Mouse (Mus musculus) spleen, postnatal 4 days (tissue): ENCODE data around the gene Map1lc3a.

Experiments
- DNase-seq, 2 experiments: peaks; one replicate each; pipeline ENCODE4 v3.0.0; 2022; ENCODE audit warnings: low spot score in 2 of 2

The Map1lc3a gene

GRCm38 (mm10) chr2:155287456-155288250 lies 11.6 kb downstream of the Map1lc3a start:
- no peak for DNase-seq

- no peak for DNase-seq
These were observed 14.0 kb downstream of the Map1lc3a start for GRCm38 (mm10) chr2:155290066-155290465.

GRCm38 (mm10) chr2:155293382-155293781 lies 17.3 kb downstream of the Map1lc3a start:
- DNase-seq, result no peak

- DNase-seq, result no peak
These were observed 17.8 kb downstream of the Map1lc3a start for GRCm38 (mm10) chr2:155293946-155294345.

GRCm38 (mm10) chr2:155295453-155295852 lies 19.4 kb downstream of the Map1lc3a start:
- DNase-seq, result no peak

DNA sequence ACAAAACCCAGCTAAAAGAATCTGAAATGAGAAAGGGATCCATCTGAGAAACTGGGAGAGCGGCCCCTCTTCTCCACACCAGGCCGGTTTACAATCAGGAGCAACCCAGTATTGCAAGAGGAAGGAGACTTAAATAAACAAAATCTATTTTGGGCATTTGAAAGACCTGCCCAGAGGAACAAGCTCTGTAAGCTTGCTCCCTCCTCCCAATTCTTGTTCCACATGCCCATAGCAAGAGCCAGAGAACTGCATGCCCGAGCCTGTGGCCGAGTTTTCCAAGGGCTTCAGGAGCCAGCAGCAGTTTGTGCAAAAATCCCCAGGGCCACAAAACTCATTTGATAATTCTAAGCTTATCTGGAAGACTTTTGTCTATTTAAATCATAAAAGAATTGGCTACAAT lies 23.5 kb downstream of the Map1lc3a start:
- DNase-seq, result no peak

DNA sequence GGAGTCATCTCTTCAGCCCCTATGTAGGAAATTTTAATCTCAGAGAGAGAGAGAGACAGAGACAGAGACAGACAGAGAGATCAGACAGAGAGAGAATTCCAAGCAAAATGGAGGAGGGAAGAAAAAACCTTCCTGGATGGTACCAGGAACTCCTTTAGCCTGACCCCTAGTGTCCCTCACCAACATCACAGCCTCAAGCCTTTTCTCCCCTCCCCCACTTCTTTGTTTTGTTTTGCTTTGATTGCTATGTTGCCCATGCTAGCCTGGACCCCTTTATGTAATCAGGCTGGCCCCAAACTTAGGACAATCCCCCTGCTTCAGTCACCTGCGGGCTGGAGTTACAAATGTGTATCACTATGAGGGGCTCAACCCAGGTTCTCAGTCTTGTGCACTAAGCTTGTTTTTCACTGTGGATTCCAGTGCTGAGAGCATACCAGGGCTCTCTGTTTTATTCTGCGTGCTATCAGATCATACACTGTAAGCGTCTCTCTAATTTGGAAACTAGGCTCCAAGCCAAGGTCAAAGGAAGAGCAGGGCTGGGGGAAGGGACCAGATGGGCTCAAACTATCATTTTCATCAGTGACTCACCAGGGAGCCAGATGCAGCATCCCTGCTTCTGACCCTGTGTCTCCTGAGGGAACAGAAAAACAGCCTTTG lies 33.0 kb downstream of the Map1lc3a start:
- no peak for DNase-seq

GRCm38 (mm10) chr2:155313671-155314070 lies 37.6 kb downstream of the Map1lc3a start:
- DNase-seq, result no peak

GRCm38 (mm10) chr2:155318618-155319017 lies 42.5 kb downstream of the Map1lc3a start:
- DNase-seq, result no peak

DNA sequence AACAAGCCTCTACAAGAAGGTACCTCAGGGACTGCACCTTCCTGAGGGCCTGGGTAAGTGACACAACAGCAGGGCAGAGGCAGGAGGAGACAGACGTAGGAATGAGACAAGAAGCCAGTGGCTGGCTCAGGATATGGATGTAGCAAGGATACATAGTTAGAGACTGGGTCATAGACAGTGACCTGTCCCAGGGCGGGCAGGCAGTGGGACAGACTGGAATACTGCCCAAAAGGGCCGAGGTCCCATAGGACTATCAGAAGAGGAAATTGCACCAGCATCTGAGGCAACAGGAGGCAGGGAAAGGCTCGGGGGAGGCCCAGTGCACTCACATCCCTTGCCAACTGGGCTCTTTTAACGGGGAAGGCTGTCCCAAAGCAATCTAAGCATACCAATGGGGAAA lies 44.5 kb downstream of the Map1lc3a start:
- DNase-seq, result no peak

DNA sequence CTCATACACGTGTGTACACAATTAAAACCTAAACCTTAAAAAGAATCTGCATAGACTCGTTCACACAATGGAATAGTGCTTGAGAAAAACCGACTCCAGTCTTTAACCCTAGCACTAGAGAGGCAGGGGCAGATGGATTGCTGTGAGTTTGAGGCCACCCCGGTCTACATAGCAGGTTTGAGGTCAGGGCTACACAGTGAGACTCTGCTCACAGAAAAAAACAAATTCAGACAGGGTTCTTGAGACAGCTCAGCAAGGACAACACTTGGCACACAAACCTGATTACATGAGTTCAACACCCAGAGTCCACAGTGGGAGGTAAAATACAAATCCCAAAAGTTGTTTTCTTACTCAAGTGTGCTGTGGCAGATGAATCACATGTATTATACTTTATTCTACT lies 49.9 kb downstream of the Map1lc3a start:
- DNase-seq, result no peak
